Mouse (Mus musculus): ENCODE data around the gene Rictor. TPM values are rescaled to one million over a fixed set of nuclear protein-coding genes. Genes with fewer than 3 reads are reported as not detected.
"Not testable (repeated sequence)": the region's sequence is repeated elsewhere in the genome, so short reads cannot be mapped to it uniquely, and the experiment has no call there.

The Rictor gene
- total RNA-seq, 2 experiments from 2014 or later = 10.5 to 10.8 TPM

- H3K4me3 ChIP-seq = no peak overlapping the region
- intact Hi-C loops (cut with DNase I) = loop anchor here (10.0 kb wide), 1 partner anchor 514 kb away; no protein-coding TSS in a partner anchor
- no peak overlapping the region for H3K27ac ChIP-seq
- DNase-seq = no peak
- no peak for TF ChIP-seq CTCF (IDR thresholded peaks at IDR 0.05)
Observed at GRCm38 (mm10) chr15:6711226-6711625, 3.0 kb downstream of the Rictor start.

GRCm38 (mm10) chr15:6714819-6715218 is 6.6 kb downstream of the Rictor start:
- no peak for TF ChIP-seq CTCF (IDR thresholded peaks at IDR 0.05)
- DNase-seq = no peak
- no peak overlapping the region for H3K4me3 ChIP-seq
- intact Hi-C loops (cut with DNase I) = loop anchor here (10.0 kb wide), 1 partner anchor 510 kb away; no protein-coding TSS in a partner anchor
- H3K27ac ChIP-seq = no peak overlapping the region

DNA sequence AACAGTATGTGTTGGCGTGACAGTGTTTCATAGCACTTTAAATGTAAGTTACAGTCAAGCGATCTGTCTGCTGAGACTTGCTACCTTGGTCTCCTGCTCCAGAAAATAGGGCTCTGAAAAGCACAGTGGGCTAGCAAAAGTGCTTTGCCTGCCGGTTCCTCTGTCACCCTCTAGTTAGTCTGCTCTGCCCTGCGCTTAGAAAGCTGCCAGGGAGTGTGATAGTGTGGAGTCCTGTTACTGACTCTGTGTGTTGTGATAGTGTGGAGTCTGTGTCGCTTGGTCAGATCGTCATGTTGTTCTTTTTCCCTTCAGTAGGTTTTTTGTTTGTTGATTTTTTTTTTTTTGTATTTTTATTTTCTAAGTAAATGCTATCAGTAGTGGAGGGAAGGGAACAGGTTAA is 7.1 kb downstream of the Rictor start:
- DNase-seq = no peak
- Histone ChIP-seq H3K27ac (no peak overlapping the region), H3K4me3 (no peak overlapping the region)
- no peak for TF ChIP-seq CTCF (IDR thresholded peaks at IDR 0.05)
- intact Hi-C loops (cut with DNase I) = loop anchor here (10.0 kb wide), 1 partner anchor 510 kb away; no protein-coding TSS in a partner anchor

- no peak overlapping the region for H3K4me3 ChIP-seq
- TF ChIP-seq CTCF (IDR thresholded peaks at IDR 0.05) = no peak
- intact Hi-C loops (cut with DNase I) = no loop called here
Observed at GRCm38 (mm10) chr15:6721385-6721784, 13.2 kb downstream of the Rictor start.

GRCm38 (mm10) chr15:6721802-6722201 is 13.6 kb downstream of the Rictor start:
- no peak overlapping the region for H3K27ac ChIP-seq
- intact Hi-C loops (cut with DNase I) = no loop called here

More at GRCm38 (mm10) chr15:6721385-6721784, 13.2 kb downstream of the Rictor start:
- no peak overlapping the region for H3K27ac ChIP-seq
- no peak for DNase-seq

DNA sequence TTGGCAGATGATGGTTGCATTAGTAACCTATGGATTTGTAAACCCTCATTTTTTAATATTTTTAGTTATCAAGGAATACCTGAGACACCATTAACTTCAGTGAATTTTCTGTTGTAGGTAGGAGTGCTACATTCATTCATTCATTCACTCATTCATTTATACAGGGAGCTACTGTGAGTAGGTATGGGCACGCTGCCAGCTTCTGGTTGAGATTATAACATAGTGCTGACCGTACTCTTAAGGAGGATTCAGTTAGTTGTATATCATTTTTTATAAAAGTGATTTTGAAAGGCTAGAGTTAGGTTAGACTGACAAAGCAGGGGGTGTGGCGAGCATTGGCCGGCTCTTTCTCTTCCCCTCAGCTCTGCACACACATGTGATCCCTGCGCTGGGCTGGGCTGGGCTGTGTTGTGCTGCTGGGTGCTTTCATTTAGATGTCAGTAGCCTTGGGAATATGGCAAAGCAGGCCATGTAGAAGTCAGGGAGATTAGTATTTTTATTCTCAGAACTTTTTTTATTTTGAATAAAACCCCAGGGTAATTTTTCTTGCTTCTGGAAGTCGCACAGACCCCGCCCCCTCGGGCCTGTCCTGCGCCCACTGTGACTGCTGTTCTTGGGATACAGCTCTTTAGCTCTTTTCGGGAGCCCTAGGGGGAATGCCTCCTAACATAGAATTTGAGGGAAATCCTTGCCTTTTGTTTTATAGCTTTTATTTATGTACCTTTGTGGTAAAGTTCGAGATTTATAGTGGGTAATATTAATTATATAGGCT is 14.4 kb downstream of the Rictor start:
- no peak for DNase-seq
- no peak for TF ChIP-seq CTCF (IDR thresholded peaks at IDR 0.05)
- no peak overlapping the region for H3K4me3 ChIP-seq
- H3K27ac ChIP-seq = no peak overlapping the region
- intact Hi-C loops (cut with DNase I) = no loop called here

More at GRCm38 (mm10) chr15:6721802-6722201, 13.6 kb downstream of the Rictor start:
- H3K4me3 ChIP-seq = no peak overlapping the region
- no peak for TF ChIP-seq CTCF (IDR thresholded peaks at IDR 0.05)
- no peak for DNase-seq

DNA sequence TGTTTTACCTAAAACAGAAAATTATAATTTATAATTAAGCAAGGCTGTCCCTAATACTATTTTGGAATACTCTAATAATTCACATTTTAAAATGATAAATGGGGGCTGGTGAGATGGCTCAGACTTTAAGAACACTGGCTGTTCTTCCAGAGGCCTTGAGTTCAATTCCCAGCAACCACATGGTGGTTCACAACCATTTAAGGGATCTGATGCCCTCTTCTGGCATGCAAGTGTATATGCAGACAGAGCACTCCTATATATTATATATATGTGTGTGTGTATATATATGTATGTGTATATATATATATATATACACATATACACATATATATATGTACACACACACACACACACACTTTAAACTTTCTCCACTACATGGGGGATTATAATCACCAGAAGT is 15.2 kb downstream of the Rictor start:
- no peak overlapping the region for H3K27ac ChIP-seq
- TF ChIP-seq CTCF (IDR thresholded peaks at IDR 0.05) = no peak
- H3K4me3 ChIP-seq = no peak overlapping the region
- DNase-seq = no peak
- intact Hi-C loops (cut with DNase I) = no loop called here

DNA sequence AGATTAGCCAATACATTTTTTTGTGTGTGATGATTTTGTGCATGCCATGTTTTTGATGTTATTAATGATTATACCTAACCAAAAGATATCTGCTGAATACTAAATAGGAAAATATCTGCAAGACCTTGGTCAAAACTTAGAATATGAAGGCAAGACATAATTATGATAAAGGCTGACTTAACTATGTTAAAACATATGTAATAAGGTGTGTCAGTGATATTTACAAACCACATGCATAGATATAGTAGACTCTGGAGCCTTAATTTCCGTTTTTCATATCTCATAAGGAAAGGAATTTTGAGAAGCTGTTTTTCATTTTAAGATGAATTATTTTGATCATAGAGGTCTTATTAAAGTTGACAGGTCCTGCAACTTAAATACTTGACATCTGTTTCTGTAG is 16.3 kb downstream of the Rictor start:
- Histone ChIP-seq H3K27ac (no peak overlapping the region), H3K4me3 (no peak overlapping the region)
- TF ChIP-seq CTCF (IDR thresholded peaks at IDR 0.05) = no peak
- intact Hi-C loops (cut with DNase I) = no loop called here
- DNase-seq = no peak

- no peak for DNase-seq
- intact Hi-C loops (cut with DNase I) = no loop called here
- Histone ChIP-seq H3K27ac (no peak overlapping the region), H3K4me3 (no peak overlapping the region)
- no peak for TF ChIP-seq CTCF (IDR thresholded peaks at IDR 0.05)
Observed at GRCm38 (mm10) chr15:6726130-6726808, 18.1 kb downstream of the Rictor start.

DNA sequence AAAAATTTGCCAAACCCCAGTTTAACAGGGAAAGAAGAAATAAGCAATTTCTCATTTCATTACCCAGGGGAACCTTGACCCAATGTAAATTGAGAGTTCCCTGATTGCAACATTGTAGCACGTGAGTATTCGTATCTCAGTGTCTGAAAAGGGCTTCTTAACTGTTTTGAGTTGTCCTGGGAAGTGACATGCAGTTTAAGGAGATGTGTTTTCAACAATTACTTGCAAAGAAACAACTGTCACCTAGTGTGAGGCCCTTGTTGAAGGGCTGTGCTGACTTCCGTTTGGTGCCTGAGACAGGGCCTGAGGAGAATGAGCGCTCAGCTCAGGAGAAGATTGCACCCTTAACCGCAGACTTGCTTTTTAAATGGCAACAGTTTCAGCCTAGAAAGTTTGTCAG is 24.9 kb downstream of the Rictor start:
- Histone ChIP-seq H3K4me3 (no peak overlapping the region), H3K27ac (no peak overlapping the region; the same call in 1 of the 2 replicates)
- DNase-seq = no peak
- no peak for TF ChIP-seq CTCF (IDR thresholded peaks at IDR 0.05)
- intact Hi-C loops (cut with DNase I) = no loop called here

DNA sequence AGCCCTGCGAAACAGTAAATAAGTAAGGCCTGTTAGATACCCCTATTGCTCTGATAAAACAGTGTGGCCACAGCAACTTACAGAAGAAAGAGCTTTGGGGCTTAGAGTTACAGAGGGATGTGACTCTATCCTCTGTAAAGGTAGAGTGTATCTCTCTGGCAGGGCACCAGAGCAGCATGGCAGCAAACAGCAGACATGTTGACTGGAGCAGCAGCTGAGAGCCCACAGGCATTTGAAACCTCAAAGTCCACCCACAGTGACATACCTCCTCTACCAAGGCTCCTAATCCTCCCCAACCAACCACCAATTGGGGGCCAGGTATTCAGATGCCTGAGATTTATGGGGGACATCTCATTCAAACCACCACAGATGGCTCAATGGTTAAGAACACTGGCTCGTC is 31.0 kb downstream of the Rictor start:
- Histone ChIP-seq H3K4me3 (no peak overlapping the region), H3K27ac (no peak overlapping the region)
- DNase-seq = no peak
- no peak for TF ChIP-seq CTCF (IDR thresholded peaks at IDR 0.05)
- intact Hi-C loops (cut with DNase I) = no loop called here

GRCm38 (mm10) chr15:6742337-6743025 is 34.3 kb downstream of the Rictor start:
- intact Hi-C loops (cut with DNase I) = no loop called here
- H3K27ac ChIP-seq = no peak overlapping the region

GRCm38 (mm10) chr15:6743723-6744122 is 35.5 kb downstream of the Rictor start:
- Histone ChIP-seq H3K4me3 (no peak overlapping the region), H3K27ac (no peak overlapping the region)
- no peak for DNase-seq
- no peak for TF ChIP-seq CTCF (IDR thresholded peaks at IDR 0.05)
- intact Hi-C loops (cut with DNase I) = no loop called here

More at GRCm38 (mm10) chr15:6742337-6743025, 34.3 kb downstream of the Rictor start:
- H3K4me3 ChIP-seq = no peak overlapping the region
- DNase-seq = peak; percentile 66
- no peak for TF ChIP-seq CTCF (IDR thresholded peaks at IDR 0.05)

- DNase-seq; H3K27ac ChIP-seq; H3K4me3 ChIP-seq; intact Hi-C loops (cut with DNase I): not testable (repeated sequence)
Observed at GRCm38 (mm10) chr15:6746301-6746983, 38.3 kb downstream of the Rictor start.

All from gastrocnemius, adult 2 months (tissue).